Mouse (Mus musculus): ENCODE measurements around the gene 3830406C13Rik.
"Not testable (repeated sequence)": the region's sequence is repeated elsewhere in the genome, so short reads cannot be mapped to it uniquely, and the experiment has no call there.

The 3830406C13Rik gene

DNA sequence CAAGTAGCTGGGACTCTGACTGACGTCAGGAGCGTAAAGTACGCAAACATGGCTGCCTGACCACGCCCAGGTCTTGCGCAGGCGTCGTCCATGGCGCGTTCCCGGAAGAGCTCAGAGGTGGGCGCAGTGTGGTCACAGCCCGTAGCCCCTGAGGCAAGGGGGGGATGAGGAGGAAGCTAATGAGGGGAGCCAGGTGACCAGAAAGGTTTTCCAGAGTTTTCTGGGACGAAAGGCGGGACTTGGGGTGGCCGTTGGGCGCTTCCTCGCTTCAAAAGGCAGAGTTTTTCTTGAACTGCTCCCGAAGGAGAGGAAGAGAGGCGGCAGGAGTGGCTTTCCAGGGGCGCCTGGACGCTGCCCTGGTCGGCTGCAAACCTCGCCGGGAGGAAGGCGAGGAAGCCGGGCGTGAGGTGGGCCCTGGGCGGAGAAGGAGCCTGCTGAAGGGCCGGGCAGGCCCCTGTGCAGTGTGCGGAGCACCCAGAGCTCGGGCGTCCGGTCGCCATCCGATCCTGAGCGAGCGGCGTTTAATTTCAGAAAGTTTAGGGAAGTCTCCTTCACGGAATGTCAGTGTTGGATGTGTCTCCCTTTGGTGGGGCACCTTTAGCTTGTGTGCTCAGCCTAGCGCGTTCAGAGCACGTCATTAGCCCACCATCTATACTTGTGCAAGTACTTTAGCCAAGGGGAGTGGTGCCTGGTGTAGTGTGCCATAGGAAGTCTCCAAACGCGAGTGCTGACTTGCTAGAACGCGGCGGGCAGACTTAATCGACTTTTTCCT, at the start of gene 3830406C13Rik:
Gene 3830406C13Rik, plus strand, starts transcription at position 33 of the 772 bp plus-strand sequence.
- DNase-seq: peak; percentile 87 to 93

- no peak for DNase-seq
Observed at GRCm38 (mm10) chr14:12243726-12244125, 40.2 kb upstream of the 3830406C13Rik start.

DNA sequence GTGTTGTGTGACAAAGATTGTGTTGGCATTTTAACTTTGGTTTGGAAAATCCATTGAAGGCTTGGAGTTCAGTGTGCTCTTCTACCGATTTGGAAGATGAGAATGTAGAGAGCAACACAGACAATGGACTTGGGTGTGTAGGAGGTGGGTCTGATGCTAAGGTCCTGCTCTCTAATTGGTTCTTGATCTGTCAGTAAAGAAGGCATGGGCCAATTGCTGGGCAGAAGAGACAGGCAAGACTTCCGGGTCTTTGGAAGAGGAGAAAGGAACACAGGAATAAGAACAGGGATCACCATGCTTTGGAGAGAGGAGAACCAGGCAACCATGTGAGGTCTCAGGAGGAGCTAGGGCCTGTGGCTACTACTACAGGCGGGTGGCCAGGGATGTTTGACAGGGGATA, 7.9 kb upstream of the 3830406C13Rik start:
- no peak for DNase-seq

GRCm38 (mm10) chr14:12283641-12284040, 332 bp upstream of the 3830406C13Rik start, which contains the start of gene Gm49355:
Gene Gm49355 (plus strand): TSS chr14:12283976.
- no peak for DNase-seq

DNA sequence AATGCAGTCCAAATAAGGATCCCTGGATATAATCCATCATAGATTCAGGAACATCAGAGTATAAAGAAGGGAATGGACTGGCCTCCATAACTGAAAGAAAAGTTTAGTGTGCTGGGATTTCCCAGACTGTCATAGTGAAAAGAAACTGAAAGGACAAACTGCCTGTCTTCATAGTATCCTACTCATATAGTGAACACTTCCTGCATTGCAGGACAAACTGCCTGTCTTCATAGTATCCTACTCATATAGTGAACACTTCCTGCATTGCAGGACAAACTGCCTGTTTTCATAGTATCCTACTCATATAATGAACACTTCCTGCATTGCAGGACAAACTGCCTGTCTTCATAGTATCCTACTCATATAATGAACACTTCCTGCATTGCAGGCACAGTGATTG, 5.8 kb downstream of the 3830406C13Rik start:
- DNase-seq: not testable (repeated sequence)

DNA sequence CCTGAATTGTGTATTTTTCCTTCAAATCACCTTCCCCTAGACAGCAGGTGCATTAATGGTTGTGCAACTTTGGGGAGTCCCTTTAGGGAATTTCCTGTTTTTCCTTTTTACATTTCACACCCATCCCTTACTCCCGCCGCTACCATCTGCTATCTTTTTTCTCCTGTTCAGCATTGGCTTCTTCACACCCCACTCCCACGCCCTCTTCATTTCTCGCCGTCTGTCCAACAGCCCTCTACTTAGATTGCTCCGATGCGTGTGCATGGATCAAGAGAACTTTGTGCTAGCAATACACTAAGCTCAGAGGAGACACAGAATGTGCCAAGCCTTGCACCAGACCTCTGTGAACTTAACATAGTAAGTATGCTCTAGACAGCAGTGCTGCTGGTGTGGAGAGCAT, 12.4 kb downstream of the 3830406C13Rik start:
- no peak for DNase-seq

DNA sequence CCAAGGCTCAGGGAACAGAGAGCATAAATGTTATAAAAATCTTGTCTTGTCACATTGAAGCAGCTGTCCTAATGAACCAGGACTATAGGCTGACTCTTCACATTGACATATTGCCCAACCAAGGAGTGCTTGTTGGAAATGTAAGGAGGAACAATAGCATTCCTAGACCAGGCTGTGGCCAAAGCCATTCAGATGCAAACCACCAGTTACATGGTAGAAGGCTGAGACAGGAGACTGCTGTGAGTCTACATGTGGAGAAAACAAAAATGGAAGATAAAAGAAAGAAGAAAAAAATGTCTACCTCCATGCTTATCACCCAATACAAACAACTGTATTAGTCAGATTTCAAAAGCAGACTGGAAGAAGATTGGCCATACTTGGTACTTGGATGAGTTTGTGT, 15.2 kb downstream of the 3830406C13Rik start:
- DNase-seq: no peak

DNA sequence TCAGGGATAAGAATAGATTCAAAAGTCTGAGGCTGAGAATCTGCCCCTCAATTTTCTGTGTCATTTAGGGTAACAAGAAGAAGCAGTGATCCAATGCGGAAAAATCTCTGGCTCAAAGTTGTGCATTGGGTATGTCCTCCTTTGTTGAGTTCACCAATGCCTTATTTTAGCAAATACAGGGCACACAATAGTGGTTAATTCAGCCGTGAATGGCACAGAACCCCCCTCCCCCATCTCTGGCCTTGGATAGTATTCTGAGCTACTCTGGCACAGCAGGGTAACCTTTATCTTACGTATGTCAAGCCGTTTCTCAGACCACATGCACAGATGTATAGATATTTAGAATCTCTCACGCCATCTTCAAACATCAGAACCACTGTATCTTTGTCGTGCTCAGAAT, 15.7 kb downstream of the 3830406C13Rik start:
- DNase-seq: no peak

GRCm38 (mm10) chr14:12300275-12300674, 16.3 kb downstream of the 3830406C13Rik start:
- DNase-seq: no peak

DNA sequence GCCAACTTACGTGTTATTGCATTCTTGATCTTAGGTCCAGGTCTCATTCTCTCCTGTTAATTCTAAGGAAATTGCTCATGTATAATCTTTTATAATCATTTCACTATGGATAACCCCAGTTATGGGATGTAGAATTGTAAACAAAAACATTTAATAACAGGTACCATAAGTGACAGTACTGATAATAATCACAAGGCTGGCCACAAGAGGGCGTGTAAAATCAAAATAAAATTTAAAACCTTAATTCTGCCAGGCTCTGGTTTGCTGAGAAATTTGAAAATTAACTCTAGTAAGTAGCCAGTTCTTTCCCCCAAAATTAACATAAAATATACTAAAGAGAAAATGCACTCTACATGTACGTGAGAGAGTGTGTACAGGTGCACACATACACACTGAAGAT, 16.7 kb downstream of the 3830406C13Rik start:
- DNase-seq: peak in 1 of 2 experiments; percentile 23

DNA sequence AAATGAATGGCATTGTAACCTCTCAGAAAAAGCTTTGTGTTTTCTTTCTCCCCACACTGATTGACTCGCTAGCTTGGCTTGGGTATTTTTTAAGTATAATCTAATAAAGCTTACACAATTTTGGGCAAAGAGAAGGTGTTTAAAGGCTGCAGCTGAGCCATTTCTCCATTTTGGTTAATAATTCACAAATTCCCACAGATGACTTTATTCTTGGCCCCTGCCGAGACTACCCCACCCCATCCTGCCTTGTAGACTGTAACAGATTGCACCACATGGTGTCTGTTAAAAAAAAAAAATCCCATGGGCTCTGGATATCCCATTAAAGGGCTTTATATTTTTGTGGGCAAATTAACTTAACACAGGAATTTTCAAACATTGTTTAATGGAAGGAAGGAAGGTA, 19.1 kb downstream of the 3830406C13Rik start:
- DNase-seq: peak; percentile 7 to 33

DNA sequence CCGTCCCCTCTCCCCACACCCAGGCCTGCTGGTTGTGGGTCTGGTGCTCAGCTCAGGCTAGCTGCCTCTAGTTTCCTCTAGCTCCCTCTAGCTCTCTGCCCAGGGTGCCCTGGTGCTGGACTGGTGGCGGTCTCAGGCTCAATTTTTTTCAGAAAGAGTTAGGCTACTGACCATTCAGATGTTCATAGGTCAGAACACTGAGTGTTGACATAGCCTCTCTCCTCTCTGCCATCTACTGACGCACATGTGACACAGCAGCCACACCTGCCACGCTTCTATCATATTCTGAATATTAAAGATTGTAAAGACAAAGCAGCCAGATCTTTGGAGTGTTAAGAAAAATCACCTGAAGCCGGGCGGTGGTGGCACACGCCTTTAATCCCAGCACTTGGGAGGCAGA, 49.6 kb downstream of the 3830406C13Rik start:
- DNase-seq: no peak

DNA sequence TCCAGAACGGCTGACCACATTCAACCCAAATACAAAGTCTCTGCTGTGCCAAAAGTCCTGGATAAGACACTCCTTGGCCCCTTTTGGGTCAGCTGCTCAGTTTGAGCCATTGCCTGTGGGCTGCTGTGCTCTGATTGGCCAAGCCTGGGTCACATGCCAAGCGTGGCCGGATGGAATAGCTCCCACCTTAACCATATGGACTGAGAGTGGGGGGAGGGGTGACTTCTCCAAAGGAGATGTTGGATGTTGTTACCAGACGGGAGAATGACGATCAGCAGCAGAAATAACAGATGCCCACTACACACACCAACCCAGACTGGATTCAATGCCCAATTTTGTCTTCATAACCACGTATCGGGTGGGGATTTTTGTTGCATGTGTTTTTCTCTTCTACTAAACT, 51.0 kb downstream of the 3830406C13Rik start:
- DNase-seq: no peak

- no peak for DNase-seq
Observed at GRCm38 (mm10) chr14:12337421-12337997, 53.5 kb downstream of the 3830406C13Rik start.

GRCm38 (mm10) chr14:12337998-12338809, 54.2 kb downstream of the 3830406C13Rik start:
- DNase-seq: no peak

GRCm38 (mm10) chr14:12338811-12339565, 55.0 kb downstream of the 3830406C13Rik start:
- no peak for DNase-seq

DNA sequence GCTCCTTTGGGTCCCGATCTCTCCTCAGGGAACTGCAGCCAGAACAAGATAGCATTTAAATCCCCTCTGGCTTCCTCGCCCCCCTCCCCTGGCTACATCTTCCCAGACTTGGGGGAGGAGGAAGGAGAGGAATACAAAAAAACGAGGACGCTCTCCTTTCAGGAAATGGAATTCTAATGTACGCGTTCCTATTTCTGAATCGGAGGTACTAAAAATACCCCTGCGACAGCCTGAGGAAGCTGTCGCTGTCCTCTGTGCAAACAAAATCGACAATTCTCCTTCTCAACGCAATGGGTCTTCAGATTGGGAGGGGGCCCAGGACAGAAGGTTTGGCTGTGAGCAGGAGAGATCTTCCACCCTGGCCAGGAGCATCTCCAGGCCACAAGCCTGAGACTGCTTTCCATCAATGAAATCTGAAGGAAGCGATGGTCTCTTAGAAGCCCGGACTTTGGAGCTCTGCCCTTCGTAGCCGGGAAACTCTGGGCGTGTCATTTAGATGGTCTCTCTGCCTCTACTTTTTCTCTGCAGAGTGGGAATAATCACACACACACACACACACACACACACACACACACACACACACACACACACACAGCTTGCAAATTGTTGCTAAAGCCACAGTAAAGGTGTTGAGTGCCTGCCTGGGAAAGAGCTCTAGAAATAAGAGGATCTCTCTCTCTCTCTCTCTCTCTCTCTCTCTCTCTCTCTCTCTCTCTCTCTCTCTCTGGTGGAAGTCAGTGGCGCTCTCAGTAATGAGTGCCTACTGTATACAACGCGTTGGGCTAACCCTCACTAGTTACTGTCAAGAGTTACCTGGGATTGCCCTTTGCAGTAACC, 56.5 kb downstream of the 3830406C13Rik start:
- peak in 1 of 2 experiments; percentile 11 for DNase-seq

DNA sequence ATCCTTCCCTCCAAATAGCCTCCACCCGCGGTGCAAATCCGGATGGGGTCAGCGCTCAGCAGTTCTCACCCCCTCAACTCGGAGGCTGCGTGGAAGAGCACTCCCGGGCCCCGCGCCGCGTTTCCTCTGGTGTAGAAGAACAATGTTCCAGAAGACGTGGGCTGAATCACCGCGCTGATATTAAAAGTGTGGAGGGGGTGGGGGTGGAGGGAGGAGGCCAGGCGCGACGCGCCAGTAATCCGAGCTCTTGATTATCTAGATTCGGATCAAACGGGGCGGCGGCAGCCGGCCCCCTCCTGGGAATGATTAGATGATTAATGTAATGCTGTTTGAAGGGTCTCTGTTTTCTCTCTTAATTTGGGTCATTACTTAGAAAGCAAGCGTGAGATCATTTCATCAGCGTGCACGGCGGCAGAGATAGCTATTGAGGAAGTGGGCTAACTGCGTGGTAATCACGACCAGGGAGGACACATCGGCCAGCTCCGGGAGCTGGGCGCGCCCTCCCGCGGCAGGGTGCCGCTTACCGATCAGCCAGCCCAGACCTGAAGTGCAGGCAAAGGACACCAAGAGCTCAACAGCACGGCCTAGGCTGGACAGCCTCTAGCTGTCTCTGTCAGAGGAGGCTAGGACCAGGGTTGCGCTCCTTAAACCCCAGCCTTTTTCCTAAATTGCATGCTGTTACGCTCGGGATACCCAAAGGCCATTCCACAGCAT, 57.3 kb downstream of the 3830406C13Rik start:
- DNase-seq: peak in 1 of 2 experiments; percentile 38

DNA sequence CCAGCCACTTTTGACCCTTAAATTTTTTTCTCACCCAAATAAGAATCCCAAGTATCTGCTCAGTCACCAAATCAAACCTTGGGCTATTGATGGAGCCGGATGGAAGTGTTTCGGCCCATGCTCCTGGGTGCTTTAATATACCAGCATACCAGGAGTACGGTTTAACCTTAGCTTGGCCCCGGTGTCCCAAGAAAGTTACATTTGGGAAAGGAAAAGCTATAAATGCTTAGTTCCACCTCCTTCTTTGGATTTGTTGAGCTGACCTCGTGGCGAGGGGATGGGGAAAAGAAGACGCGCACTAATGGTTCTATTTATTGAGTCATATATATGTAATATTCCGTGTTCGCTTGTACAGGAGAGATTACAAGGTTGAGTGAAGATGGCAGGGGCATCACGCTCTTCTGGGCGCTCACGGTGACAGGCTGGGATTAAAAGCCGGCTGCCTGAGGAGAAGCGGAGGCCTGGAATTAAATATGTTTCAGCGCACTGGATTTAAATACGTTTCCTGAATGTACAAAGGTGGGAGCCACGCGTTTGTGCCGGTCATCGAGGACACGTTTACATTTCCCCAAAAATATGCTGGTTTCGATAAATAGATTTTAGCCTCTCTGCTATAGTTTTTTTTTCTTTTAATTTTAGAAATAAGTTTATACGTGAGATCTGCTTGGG, 58.0 kb downstream of the 3830406C13Rik start:
- DNase-seq: no peak

- no peak for DNase-seq
Observed at GRCm38 (mm10) chr14:12342458-12343131, 58.6 kb downstream of the 3830406C13Rik start.

All from kidney, postnatal 36 days (tissue).